Mouse (Mus musculus) kidney, postnatal 4 days (tissue): ENCODE data around the gene Gm20517.
A peak's percentile ranks its signal among the peaks of the same experiment; 100 is the strongest.

ENCODE experiments used
- DNase-seq, 2 experiments: peaks; one replicate each; pipeline ENCODE4 v3.0.0; 2021; ENCODE audit warnings: mixed read lengths in 2 of 2

Gene Gm20517

GRCm38 (mm10) chr17:47682836-47683235 is 71.4 kb downstream of the Gm20517 start:
- DNase-seq, result no peak

DNA sequence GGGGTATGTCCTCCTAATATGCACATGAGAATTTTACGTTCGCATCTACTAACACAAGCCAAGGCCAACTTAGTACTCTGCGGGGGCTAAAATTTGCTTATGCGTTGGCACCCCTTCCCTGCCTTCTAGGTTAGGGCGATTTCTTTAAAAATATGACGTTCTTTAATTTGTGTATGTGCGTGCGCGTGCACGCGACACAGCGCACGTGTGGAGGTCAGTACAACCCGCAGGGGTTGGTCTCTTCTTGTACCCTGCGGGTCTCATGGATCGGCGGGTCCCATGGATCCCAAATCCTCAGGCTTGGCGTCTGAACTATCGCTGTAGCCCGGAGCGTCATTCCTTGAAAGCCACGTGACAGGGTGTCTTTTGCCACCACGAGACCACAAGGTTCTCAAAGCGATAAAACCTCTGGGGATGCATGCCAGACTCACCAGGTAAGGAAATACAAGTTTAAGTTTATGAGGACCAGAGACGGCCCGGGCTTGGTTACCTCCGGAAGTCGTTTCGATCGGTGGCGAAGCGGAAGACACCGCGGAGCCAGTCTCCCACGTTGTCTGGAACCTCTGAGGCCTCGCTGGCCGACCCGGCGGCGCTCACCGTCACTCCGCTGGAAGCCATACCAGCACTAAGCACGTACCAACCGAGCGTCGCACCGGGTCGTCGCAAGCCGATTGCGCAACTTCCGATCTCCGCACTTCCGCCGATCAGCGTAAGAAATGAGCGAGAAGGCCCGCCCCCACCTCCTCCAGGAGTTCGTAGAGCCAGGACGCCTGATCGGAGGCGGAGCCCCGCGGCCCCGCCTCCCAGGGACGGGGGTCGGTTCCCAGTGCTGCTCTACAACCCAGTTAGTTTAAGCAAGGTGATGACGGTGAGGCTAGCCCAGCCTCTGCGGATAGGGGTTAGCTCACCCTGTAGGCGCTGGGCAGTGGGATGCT is 76.3 kb downstream of the Gm20517 start:
- peak; percentile 97 to 98 for DNase-seq

- DNase-seq, result no peak
These were observed 76.9 kb downstream of the Gm20517 start, which contains the start of gene Tomm6 for GRCm38 (mm10) chr17:47688344-47688607. Gene Tomm6, minus strand, starts transcription at chr17:47688386.

DNA sequence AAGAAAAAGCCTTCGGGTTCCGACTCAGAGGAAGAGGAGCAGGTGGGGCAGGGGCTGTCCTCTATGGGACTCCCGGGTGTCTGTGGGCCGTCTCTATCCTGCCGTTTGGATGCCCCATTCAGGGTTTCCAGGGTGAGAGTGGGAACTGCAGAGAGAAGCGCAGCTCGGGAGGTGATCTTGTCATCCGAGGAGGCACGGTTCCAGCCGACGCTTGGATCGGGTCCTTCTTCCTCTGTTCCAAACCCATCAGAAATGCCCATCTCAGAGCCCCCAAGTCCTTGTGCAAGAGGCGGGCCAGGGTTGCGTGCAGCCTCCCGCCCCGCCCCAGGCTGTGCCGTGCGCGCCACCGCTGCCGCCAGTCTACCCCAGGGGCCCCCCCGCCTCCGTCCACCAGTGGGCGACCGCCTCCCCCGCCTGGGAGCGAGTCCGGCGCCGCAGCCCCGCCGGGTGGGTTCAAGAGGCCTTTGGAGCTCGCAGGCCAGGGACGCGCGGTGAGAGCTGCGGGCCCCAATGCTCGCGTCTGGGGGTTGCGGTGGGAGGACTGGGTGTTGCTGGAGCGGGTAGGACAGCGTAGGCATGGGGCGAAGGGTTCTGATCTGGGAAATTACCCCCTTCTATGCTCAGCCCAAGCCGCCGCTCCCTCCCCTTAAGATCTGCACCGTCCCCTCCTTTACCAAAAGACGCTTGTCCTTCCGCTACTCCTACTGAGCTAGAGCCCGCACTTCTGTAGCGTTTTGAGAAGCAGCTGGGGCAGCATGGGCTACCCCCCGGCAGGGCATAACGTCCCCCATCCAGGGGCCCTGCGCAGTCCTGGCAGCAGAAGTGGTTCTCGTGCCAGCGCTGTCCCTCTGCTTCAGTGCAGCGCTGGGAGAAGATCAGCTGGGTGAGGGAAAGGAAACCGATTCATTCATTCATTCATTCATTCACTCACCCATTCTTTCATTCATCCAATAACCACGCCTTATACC is 77.5 kb downstream of the Gm20517 start, which contains the start of gene Frs3:
Gene Frs3, plus strand, starts transcription at position 423 of the 968 bp plus-strand sequence.
- DNase-seq, result peak; percentile 84 to 90

- DNase-seq, result no peak
These were observed 78.5 kb downstream of the Gm20517 start for GRCm38 (mm10) chr17:47689894-47690293.

- DNase-seq, result no peak
These were observed 80.3 kb downstream of the Gm20517 start for GRCm38 (mm10) chr17:47691650-47692049.

GRCm38 (mm10) chr17:47693671-47694441 is 82.5 kb downstream of the Gm20517 start:
- peak; percentile 33 to 37 for DNase-seq

GRCm38 (mm10) chr17:47694442-47694502 is 82.9 kb downstream of the Gm20517 start, which contains the start of gene Gm21981:
Gene Gm21981, minus strand, starts transcription at chr17:47694455.
- no peak for DNase-seq

- DNase-seq, result peak; percentile 99
These were observed 83.3 kb downstream of the Gm20517 start, which contains the start of gene Prickle4 for GRCm38 (mm10) chr17:47694503-47695336. Gene Prickle4, minus strand, starts transcription at chr17:47694736.

DNA sequence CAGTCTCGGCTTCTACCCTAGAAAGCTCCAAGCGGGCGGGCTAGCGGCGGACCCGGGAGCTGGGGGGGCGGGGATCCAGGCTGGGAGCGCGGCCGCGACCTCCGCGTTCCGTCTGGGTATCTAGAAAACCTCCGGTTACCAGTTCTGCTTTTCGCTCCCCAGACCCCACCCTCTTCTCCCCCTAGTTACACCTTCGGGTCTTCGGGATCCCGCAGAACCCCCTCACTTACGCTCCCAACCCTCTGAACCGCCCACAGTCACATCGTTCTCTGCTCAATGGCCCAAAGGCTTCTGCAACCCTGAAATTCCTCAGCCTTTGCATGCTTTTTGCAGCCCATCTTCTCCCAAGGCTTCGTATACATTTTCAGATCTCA is 83.9 kb downstream of the Gm20517 start:
- DNase-seq, result no peak

DNA sequence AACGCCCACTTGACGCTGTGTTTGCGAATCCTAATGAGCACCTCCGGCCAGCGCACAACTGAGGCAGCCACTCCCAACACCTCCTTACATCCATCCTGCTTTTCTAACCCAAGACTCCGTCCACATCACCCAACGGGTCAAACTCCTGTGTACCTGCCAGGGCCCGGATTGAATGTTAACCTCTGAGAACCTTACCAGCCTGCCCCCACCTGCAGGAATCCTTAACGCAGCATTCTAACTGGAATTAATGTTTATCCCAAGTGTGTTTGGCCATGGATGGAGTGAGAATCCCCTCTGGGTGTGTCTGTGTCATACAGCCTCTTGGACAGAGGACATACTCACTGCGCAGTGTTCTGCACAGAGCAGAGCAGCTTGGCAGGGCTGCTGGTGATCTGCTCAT is 86.8 kb downstream of the Gm20517 start:
- no peak for DNase-seq

DNA sequence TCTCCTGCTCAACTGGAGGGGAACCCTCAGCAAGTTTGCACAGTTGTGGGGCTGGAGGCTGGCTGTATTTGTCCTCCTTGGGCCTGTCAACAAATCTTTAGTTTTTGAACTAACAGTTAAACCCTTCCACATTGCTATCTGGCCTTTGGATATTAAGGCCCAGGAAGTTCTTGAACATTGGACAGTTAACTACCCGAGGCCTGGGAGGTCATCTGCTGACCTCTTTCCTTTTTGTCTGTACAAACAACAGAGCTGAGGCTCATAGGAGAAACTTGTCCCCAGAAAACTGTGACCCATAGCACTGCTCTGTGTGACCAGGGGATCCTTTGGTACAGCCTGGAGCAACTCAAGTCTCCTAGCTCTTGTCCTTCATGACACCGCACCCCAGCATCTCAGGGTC is 87.7 kb downstream of the Gm20517 start:
- DNase-seq, result no peak

DNA sequence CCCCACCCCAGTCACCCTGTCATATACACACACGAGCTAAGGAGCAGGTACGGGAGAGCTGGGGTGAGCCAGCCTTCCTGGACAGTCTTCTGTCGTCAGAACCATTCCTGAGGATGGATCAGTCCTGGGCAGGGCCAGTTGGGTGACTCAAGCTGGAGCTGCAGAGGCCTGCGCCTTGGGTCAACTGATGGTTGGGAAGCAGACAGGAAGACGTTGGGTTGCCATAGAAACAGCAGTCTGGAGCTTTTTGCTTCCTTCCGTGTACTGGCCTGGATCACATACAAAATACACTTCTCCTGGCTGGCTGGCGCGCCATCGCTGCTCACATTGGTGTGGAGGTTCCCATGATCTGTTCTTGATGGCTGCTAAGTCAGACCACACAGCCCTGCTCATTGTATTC is 90.4 kb downstream of the Gm20517 start:
- DNase-seq, result no peak

- DNase-seq, result no peak
These were observed 91.4 kb downstream of the Gm20517 start for GRCm38 (mm10) chr17:47702548-47703345.

- no peak for DNase-seq
These were observed 92.2 kb downstream of the Gm20517 start for GRCm38 (mm10) chr17:47703556-47703955.

DNA sequence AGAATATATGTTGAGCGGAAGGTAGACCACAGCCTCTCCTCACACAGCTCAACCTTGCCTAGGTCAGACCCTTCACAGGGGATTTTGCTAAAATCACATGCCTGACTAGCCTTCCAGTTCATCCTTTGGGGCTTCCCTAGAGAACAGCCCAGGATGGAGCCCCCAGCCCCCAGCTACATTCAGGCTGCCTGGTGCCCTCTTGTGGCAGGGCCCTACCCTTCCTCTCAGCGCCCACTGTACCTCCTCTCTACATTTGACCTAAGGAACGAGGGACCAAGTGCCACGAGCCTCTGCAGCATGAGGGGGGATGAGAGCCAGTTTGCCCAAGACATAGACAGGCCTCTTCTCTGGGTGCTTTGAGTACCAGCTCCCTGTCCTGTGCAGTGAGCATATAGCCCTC is 93.3 kb downstream of the Gm20517 start:
- DNase-seq, result no peak

GRCm38 (mm10) chr17:47706196-47706595 is 94.8 kb downstream of the Gm20517 start:
- DNase-seq, result peak; percentile 50 to 69

DNA sequence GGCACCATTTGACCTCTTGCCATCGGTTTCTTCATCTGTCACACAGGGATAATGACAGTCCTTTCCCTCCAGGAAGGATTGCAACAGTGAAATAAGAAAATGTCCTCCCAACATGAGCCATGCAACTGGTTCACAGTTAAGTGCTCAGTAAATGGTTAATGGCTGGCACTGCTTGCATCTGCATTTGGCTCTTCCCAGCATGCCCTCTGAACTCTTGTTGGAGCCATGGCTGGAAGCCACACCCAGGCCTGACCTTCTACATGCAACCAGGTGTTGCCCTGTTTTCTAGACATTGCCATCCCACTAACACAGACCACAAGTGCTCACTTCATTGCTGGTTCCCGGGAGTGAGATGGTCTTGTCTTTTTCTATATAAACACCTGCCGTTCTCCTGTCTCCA is 96.6 kb downstream of the Gm20517 start:
- DNase-seq, result no peak

- DNase-seq, result no peak
These were observed 97.6 kb downstream of the Gm20517 start for GRCm38 (mm10) chr17:47708972-47709371.

DNA sequence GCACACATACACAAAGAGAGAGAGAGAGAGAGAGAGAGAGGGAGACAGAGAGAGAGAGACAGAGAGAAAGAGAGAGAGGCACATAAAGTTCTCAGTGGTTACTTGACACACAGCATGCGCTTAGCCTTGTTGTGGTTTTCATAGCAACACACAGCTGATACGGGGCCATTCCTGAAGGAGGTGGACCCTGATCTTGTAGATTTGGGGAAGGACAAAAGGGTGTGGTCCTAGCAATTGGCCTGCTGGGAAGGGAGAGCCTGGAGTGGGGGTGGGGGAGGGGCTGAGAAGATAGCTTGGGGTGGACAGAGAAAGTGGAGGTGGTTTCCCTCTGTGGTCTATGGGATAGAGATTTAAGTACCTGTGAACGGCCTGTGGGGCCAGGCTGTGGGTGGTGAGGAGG is 98.6 kb downstream of the Gm20517 start:
- no peak for DNase-seq

GRCm38 (mm10) chr17:47711883-47712282 is 100.5 kb downstream of the Gm20517 start:
- DNase-seq, result no peak
